Mouse (Mus musculus): ENCODE measurements around the gene F2rl2. TPM values are rescaled to one million over a fixed set of nuclear protein-coding genes. Genes with fewer than 3 reads are reported as not detected.

F2rl2 gene
- polyA plus RNA-seq, 1 experiment = not detected

DNA sequence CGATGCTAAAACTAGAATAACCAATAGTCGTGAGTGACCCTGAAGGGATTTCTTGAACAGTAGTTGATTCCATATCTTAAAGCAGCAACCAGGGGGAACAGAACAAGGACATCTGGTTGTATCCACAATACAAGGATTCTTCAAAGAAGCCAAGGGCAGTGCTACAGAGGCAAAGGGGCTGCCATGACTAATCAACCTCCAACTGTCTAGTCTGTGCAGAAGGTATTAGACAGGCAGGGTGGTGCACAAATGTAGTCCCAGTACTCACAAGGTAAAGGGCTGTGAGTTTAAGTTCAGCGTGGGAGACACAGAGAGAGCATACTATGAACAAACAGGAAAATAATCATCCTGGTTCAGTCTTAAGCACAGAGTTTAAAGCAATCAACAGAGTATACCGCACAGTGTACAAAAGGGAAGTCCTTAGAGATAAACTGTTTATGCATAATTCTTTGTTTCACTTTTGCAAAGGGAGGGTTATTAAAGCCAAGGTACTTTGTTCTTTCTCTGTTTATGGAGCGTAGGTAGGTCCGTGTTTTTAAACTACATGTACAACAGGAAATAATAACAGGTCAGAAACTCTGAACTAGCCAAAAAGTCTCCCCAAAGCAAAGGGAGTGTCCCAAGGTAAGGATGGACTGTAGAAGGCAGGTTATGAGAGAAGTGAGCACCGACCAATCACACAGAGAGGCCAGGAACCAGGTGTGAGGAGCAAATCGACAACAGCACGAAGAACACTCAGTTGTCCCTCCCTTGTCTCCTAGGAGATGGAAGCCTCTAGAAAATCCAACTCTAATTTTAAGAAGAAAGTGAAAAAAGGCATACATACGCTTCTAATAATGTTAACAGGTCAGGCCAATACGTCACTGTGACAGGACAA, 45.4 kb downstream of the F2rl2 start:
- no peak for TF ChIP-seq GATA1 (IDR thresholded peaks at IDR 0.05; ENCODE audit: low read length)

DNA sequence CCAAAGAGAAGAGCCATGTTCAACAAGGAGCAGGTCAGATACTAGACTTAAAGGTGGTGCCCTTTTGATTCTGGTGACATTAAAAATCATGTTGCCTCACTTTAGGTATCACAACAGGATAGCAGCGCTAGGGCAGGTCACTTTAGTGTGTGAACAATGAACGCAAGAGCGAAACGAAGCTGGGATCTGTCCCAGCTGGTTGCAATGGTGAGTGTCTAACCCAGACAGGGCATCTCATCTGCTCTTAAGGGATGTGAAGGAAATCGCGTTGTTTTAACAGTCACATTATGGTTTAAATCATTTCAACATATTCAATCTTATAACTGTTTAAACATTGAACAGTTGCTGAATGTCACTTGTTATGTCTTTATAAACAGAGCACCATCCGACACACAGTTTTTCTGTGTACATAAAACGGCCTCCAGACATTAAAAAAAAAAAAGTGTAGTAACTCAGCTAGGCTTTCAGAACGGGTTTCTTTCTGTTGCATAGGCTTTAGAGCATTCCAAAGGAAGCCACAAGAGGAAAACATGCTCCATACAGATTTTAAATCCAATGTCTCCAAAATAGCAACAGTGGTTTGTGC, 46.3 kb downstream of the F2rl2 start:
- no peak for TF ChIP-seq GATA1 (IDR thresholded peaks at IDR 0.05; ENCODE audit: low read length)

DNA sequence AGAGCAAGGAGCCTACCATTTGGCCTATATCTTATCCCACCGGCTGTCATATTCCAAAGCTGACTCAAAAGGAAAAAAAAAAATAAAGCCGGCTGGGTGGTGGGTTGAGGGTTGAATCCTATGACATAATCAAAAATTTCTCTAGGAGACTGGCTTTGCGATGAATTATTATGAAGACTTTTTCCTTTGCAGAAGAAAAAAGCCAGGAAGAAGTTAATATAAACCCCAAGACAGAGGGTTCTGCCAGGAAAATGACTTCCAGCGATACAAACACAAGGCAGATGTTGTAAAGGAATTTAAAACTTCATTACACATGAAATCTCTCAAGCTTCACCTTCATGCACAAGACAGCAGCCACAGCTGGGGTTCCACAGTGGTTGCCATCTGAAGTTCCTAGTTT, 48.8 kb downstream of the F2rl2 start:
- no peak for TF ChIP-seq GATA1 (IDR thresholded peaks at IDR 0.05; ENCODE audit: low read length)

DNA sequence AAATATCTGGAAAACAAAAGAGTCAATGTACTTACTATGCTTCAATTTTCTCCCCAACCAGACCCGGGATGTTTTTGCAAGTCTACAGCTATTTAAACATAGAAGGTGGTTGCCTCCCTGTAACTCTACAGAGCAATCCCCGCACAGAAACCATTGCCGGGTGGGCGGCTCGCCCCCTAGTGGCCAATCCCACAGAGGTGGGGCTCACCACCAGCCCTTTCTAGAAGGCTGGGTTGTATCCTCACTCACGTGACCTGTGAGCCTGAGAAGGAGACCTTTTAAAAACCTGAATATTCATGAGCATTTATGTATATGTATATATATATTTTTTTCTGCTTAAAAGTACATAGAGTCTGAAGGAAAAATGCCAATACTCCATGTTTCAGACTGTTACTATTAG, 49.9 kb downstream of the F2rl2 start:
- TF ChIP-seq GATA1 (IDR thresholded peaks at IDR 0.05; ENCODE audit: low read length) = no peak

DNA sequence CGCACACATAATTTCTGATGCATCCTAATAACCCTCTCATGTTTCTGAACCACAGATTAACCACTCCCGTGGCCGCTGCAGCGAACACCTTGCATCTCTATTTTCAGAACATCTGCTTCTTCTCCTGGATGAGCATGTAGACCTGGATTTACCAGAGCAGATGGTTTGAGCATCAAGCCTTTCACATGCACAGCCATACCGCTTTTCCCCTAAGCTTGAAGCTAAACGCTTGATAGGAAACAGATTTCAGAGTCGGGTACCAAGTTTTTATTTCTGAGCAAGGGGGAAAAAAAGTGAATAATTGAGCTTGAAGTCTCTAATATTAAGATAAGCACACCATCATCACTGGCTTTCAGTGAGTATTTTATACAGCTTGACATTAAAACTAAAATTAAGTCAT, 50.4 kb downstream of the F2rl2 start:
- no peak for TF ChIP-seq GATA1 (IDR thresholded peaks at IDR 0.05; ENCODE audit: low read length)

DNA sequence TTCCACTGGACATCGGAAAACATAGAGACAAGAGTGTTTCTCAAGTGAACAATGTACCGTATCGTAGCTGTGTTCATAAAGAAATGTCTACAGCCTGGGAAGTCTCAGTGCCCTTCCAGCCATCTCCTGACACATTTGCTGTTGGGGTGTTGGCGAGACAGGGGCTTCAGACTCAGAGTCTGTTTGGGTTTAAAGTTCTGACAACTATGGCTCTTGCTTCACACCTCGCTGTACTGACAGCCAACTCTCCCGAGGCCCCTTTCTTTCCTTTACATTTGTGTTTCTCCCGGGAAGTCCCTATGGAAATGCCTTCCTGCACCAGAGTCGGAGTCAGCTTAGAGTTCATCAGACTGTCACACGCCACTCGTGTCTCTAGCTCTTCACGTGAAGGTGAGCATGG, 50.9 kb downstream of the F2rl2 start:
- no peak for TF ChIP-seq GATA1 (IDR thresholded peaks at IDR 0.05; ENCODE audit: low read length)

Other genes with a start within 250 kb of the F2rl2 start
- not detected in 2 replicates for gene S100z, start 218.1 kb upstream of the F2rl2 start, polyA plus RNA-seq (2012)
- not detected in 2 replicates for gene F2rl1, start 171.6 kb upstream of the F2rl2 start, polyA plus RNA-seq (2012)
- 0.03 TPM in 1 of 2 replicates, not detected in the other for gene F2r, start 78.4 kb upstream of the F2rl2 start, polyA plus RNA-seq (2012)
- 4.4 and 5.0 TPM in 2 replicates for gene Iqgap2, start 195.1 kb downstream of the F2rl2 start, polyA plus RNA-seq (2012)

Data from G1E-ER4 (cell line).